Mouse (Mus musculus) spleen, adult 2 months (tissue): ENCODE results near the gene Zfand3. TPM values are rescaled to one million over a fixed set of nuclear protein-coding genes. Genes with fewer than 3 reads are reported as not detected.

Source experiments
- DNase-seq, 2 experiments: peaks; one replicate each; pipeline versions ENCODE4 v3.0.0 to v3.0.0-alpha.2; 2012 to 2021; ENCODE audit warnings: low spot score in 2 of 2, low read depth in 1 of 2
- H3K27ac ChIP-seq: fragments of 200-500 bp; 2 replicates; pipeline ENCODE4 v1.5.1; 2012; ENCODE audit warnings: low read length, inconsistent platforms; ENCODE audit not compliant: insufficient read depth
- H3K27me3 ChIP-seq: fragments of 200-500 bp; 2 replicates; pipeline ENCODE4 v1.6.1; 2012; ENCODE audit warnings: mild to moderate bottlenecking, moderate library complexity, low read length, inconsistent platforms; ENCODE audit not compliant: control insufficient read depth, insufficient read depth
- H3K36me3 ChIP-seq: fragments of 200-500 bp; 2 replicates; pipeline ENCODE4 v1.6.1; 2012; ENCODE audit warnings: mild to moderate bottlenecking, low read length, inconsistent platforms; ENCODE audit not compliant: control insufficient read depth, insufficient read depth
- H3K4me1 ChIP-seq: fragments of 200-500 bp; 2 replicates; pipeline ENCODE4 v1.6.1; 2011; ENCODE audit warnings: inconsistent platforms; ENCODE audit not compliant: control insufficient read depth, insufficient read depth, insufficient read length
- H3K4me3 ChIP-seq: fragments of 200-500 bp; 2 replicates; pipeline ENCODE4 v1.5.1; 2011; ENCODE audit warnings: mild to moderate bottlenecking, inconsistent platforms; ENCODE audit not compliant: insufficient read depth, insufficient read length; ENCODE audit errors: extremely low read depth
- CTCF ChIP-seq: fragments of 200-500 bp; IDR thresholded peaks from 2 replicates; pipeline ENCODE4 v1.5.1; 2011; ENCODE audit warnings: mild to moderate bottlenecking, inconsistent platforms; ENCODE audit not compliant: insufficient read depth, insufficient read length, insufficient replicate concordance; ENCODE audit errors: extremely low read depth
- POLR2A ChIP-seq: fragments of 200-500 bp; IDR thresholded peaks from 2 replicates; pipeline ENCODE4 v1.6.1; 2011; ENCODE audit warnings: low read depth, low read length, inconsistent platforms
- WGBS: fragments of 180-500 bp; shearing (Covaris S2); methylation state at CpG from one replicate; pipeline ENCODE4 v1.1.7; 2018; 5-methylcytosine and 5-hydroxymethylcytosine counted together
- polyA plus RNA-seq: library from polyadenylated mRNA; depleted of rRNA; stranded (reverse); fragments of >200 nt; gene quantifications from 2 replicates; pipeline ENCODE4 v1.2.3, GENCODE M21; 2012

Zfand3 gene
- polyA plus RNA-seq, 1 experiment = 50.5 TPM

GRCm38 (mm10) chr17:30103005-30103404 lies 98.5 kb downstream of the Zfand3 start:
- DNase-seq = no peak
- WGBS = 69% methylated on average over 5 of the region's 5 CpGs
- H3K4me3 ChIP-seq = no peak overlapping the region
- no peaks in the 10 kb centered on the region for H3K27me3 ChIP-seq
- H3K4me1 ChIP-seq = peaks cover under 1% of the 10 kb centered on the region; the same call in 1 of the 2 replicates
- no peak overlapping the region for H3K27ac ChIP-seq
- TF ChIP-seq POLR2A (no peak), CTCF (no peak)
- no peaks in the 10 kb centered on the region for H3K36me3 ChIP-seq

- no peak overlapping the region for H3K4me3 ChIP-seq
- WGBS = 90% methylated on average over 4 of the region's 4 CpGs
- H3K4me1 ChIP-seq = no peaks in the 10 kb centered on the region
Measured at GRCm38 (mm10) chr17:30103641-30104165, 99.2 kb downstream of the Zfand3 start.

GRCm38 (mm10) chr17:30105369-30105768 lies 100.8 kb downstream of the Zfand3 start:
- DNase-seq = no peak
- H3K4me1 ChIP-seq = 0 out of 2 replicates have a peak, but pooled peaks cover 4% of the 10 kb centered on the region
- WGBS = 92% methylated on average over 3 of the region's 3 CpGs
- peak; percentile 36; the same call in 1 of the 2 replicates for TF ChIP-seq CTCF
- no peak for TF ChIP-seq POLR2A
- H3K4me3 ChIP-seq = no peak overlapping the region
- H3K27ac ChIP-seq = no peak overlapping the region
- no peaks in the 10 kb centered on the region for H3K36me3 ChIP-seq
- no peaks in the 10 kb centered on the region for H3K27me3 ChIP-seq

More at GRCm38 (mm10) chr17:30103641-30104165, 99.2 kb downstream of the Zfand3 start:
- H3K27me3 ChIP-seq = no peaks in the 10 kb centered on the region
- DNase-seq = no peak
- no peaks in the 10 kb centered on the region for H3K36me3 ChIP-seq
- TF ChIP-seq POLR2A (no peak), CTCF (no peak)
- H3K27ac ChIP-seq = no peak overlapping the region

GRCm38 (mm10) chr17:30110678-30111077 lies 106.1 kb downstream of the Zfand3 start:
- H3K4me1 ChIP-seq = peaks cover 9% of the 10 kb centered on the region; the same call in 1 of the 2 replicates
- H3K27ac ChIP-seq = no peak overlapping the region
- H3K36me3 ChIP-seq = no peaks in the 10 kb centered on the region

GRCm38 (mm10) chr17:30111556-30111955 lies 107.0 kb downstream of the Zfand3 start:
- WGBS = 77% methylated on average over 5 of the region's 5 CpGs
- Histone ChIP-seq H3K27me3 (no peaks in the 10 kb centered on the region), H3K36me3 (no peaks in the 10 kb centered on the region), H3K27ac (no peak overlapping the region), H3K4me1 (peaks cover 9% of the 10 kb centered on the region; the same call in 1 of the 2 replicates), H3K4me3 (no peak overlapping the region)
- no peak for DNase-seq
- no peak for TF ChIP-seq CTCF
- no peak for TF ChIP-seq POLR2A

More at GRCm38 (mm10) chr17:30110678-30111077, 106.1 kb downstream of the Zfand3 start:
- Histone ChIP-seq H3K27me3 (no peaks in the 10 kb centered on the region), H3K4me3 (no peak overlapping the region)
- DNase-seq = no peak
- 89% methylated on average over 7 of the region's 7 CpGs for WGBS
- TF ChIP-seq POLR2A = no peak
- TF ChIP-seq CTCF = no peak

GRCm38 (mm10) chr17:30112080-30112479 lies 107.5 kb downstream of the Zfand3 start:
- Histone ChIP-seq H3K27ac (no peak overlapping the region), H3K4me3 (no peak overlapping the region), H3K36me3 (no peaks in the 10 kb centered on the region), H3K27me3 (no peaks in the 10 kb centered on the region), H3K4me1 (peaks cover 9% of the 10 kb centered on the region; the same call in 1 of the 2 replicates)
- no peak for TF ChIP-seq CTCF
- no peak for TF ChIP-seq POLR2A
- DNase-seq = no peak
- WGBS = 86% methylated on average over 4 of the region's 4 CpGs

GRCm38 (mm10) chr17:30112555-30113305 lies 108.2 kb downstream of the Zfand3 start:
- Histone ChIP-seq H3K4me1 (peaks cover 9% of the 10 kb centered on the region; the same call in 1 of the 2 replicates), H3K36me3 (no peaks in the 10 kb centered on the region), H3K27me3 (no peaks in the 10 kb centered on the region), H3K27ac (no peak overlapping the region), H3K4me3 (no peak overlapping the region)
- no peak for TF ChIP-seq CTCF
- TF ChIP-seq POLR2A = no peak
- WGBS = 58% methylated on average over 7 of the region's 7 CpGs
- no peak for DNase-seq
